Mouse (Mus musculus): ENCODE data around the gene Cyth4.

Cyth4 gene

DNA sequence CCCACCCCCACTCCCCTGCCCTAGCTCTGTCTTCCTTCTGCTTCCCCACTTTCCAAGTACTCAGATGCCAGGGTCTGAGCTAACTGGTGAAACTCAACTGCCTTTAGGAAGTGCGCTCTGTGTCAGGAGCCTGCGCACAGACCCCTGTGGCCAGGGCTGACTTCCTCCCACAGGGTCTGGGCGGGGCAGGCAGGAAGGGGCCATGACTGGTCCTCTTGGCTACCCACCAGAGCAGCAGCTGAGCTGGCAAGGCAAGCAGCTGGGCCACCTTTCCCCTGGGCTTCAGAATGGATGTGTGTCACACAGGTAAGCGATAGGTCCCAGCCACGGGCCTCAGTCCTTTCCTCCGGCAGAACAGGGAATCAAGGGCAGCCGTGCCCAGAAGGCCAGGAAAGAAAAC lies at the start of gene Cyth4:
Gene Cyth4 (plus strand): TSS at position 134 of the 400 bp plus-strand sequence.
- no peak for DNase-seq (ENCODE audit: low spot score in 2 of 2)

DNA sequence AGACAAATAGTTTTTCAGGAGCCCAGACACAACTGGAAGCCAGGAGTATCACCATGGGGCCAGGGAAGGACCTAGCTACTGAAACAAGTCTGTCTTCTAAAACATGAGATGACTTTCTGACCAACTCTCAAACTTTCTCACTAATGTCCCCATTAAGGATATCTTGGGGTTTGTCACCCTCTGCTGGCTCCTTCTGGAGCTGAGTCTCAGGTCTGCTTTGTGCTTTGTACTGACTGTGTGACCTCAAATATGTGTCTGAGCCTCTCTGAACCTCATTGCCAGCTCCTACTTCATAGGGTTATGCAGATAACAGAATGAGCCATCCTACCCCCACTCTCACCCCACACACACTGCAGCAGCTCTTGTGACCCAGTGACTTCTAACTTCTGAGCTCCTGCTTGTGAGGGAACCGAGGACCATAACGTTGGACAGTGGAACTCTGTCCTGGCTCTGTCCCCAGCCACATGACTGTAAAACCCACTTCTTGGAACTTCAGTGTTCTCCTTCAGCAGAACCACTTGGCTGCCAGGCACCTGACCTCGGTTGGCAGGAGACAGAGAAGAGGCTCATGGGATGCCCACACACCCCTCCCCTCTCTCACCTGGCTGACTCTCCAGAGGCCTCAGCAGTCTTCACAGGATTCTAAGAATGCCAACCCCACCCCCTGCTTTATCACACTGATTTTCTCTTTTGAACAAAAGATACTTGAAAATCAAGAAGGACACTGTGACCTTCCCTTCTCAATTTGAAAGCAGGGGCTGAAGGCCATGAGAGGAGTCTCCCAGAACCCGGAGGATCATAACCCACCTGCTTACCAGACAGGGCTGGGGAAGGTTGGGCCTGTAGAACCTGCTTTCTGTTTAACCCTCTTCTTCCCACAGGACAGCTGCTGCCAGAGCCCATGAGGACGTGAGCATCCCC lies 49.2 kb upstream of the Cyth4 start:
- DNase-seq (ENCODE audit: low spot score in 2 of 2): no peak

DNA sequence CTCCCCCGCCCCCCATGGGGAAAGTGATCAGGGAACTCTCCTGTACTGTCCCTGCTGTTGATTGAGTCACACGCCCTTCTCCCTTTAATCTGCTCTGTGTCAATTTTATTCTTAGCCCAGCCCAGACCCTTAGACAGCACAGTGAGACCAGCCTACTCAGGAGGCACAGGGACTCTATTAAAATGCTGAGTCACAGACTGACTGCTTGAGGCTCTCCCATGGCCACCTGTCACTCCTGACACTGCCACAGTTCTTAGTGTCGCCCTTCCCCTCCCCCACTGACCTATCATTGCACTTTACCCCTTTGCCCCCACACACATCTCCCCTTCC lies 48.5 kb upstream of the Cyth4 start:
- DNase-seq (ENCODE audit: low spot score in 2 of 2): no peak

GRCm38 (mm10) chr15:78548711-78549110 lies 48.1 kb upstream of the Cyth4 start:
- no peak for DNase-seq (ENCODE audit: low spot score in 2 of 2)

DNA sequence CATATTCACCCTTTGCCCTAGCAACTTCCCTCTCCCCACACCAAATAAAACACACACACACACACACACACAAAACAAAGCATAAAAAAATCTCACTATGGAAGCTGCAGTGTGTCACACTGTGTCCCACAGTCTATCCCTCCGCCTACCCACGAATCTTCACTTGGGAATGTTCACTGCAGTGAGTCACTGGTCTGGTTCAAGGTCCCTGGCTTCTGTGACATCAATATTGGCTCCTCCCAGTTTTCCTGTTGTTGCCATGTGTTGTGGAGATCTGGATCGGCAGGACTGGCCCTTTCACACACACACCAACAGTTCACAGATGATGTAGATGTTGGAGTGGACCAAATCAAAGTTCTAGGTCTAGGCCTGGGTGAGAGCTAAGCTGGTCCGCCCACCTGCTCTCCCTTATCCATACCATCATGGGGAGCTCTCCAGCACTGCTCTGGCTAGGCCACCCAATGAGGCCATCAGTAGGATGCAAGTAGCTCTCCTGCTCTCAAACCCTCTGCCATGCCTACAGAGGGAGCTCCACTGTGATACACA lies 47.6 kb upstream of the Cyth4 start:
- DNase-seq (ENCODE audit: low spot score in 2 of 2): no peak

GRCm38 (mm10) chr15:78554545-78555313 lies 42.1 kb upstream of the Cyth4 start:
- DNase-seq (ENCODE audit: low spot score in 2 of 2): no peak

DNA sequence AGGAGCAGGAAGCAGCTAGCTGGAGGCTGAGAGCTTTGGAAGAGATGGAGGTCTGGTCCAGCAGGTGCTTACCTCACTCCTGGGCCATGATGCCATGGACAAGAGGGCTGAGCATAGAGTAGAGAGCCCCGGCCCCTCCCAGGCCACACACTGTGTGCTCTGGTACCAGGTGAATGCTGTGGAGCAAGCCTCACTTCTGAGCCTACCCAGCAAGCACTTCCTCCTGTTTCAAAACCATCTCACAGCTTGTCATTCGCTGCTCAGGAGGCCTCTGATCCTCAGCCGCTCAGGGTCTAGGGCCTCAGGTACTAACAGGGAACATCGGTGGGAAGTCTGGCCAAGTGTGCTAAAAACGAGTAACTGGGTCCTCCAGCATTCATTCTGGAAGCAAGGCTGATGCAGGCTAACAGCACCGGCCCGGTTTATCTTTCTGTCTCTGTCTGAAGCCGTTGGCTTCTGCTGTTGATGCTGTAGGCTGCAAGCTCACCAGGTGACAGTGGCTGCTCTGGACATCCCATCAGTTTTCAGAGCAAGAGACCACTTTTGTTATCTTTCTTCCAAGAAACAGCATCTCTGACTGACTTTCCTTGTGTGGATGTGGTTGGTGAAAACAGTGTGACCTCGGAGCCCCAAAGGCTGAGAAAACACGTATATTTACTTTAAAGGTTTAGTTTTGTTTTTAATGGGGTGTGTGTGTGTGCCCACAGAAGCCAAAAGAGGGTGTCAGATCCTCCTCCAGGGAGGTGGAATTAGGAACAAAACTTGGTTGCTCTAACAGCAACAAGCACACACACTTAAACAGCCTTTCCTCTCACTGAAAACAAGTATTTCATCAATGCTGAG lies 38.9 kb upstream of the Cyth4 start:
- no peak for DNase-seq (ENCODE audit: low spot score in 2 of 2)

- no peak for DNase-seq (ENCODE audit: low spot score in 2 of 2)
Observed at GRCm38 (mm10) chr15:78559141-78559979, 37.5 kb upstream of the Cyth4 start.

GRCm38 (mm10) chr15:78563344-78563743 lies 33.5 kb upstream of the Cyth4 start:
- no peak for DNase-seq (ENCODE audit: low spot score in 2 of 2)

DNA sequence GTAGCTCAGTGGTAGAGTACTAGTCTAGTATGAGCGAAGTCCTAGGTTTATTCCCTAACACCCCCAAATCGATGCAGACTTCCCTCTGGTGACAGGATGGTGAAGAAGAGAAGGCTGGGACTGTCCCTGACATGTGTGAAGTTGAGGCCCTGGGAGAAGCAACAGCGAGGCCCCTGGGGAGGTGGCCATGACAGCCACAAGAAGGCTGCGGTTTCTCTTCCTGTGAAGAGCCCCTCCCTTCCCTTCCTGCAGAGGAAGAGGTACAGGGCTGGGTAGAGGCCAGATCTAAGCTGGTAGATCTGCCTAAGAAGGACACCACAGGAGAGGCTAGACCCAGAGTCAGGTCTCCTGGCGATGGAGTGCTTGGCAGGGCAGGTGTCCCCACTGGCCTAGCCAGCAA lies 32.9 kb upstream of the Cyth4 start:
- no peak for DNase-seq (ENCODE audit: low spot score in 2 of 2)

DNA sequence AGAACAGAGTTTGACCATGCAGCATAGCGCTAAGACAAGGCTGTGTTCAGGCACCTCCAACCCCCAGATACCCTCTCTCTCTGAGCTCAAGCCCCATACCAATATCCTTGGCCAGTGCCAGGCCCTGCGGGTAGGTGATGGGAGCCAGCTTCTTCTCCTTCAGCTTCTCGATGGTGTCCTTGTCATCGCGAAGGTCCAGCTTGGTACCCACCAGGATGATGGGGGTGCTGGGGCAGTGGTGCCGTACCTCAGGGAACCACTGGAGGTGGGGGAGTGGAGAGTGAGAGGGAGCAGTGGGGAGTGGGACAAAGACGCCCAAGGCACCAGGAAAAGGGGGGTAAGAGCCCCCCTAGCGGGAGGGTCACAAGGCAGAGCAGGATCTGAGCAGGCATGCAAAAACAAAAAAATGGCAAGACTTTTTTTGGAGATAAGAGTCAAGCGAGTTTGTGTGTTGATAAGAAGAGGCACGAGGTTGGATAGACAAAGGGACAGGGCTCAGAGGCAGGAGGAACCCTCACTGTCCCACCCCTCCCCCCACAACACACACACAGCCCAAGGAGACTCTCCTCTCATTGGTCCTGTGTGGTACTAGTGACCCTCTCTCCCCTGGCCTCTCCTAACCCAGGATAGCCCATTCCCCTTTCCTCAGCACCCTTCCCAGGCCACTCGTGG lies 31.9 kb upstream of the Cyth4 start:
- DNase-seq (ENCODE audit: low spot score in 2 of 2): no peak

GRCm38 (mm10) chr15:78567608-78568120 lies 29.2 kb upstream of the Cyth4 start:
- no peak for DNase-seq (ENCODE audit: low spot score in 2 of 2)

GRCm38 (mm10) chr15:78570170-78570569 lies 26.7 kb upstream of the Cyth4 start:
- DNase-seq (ENCODE audit: low spot score in 2 of 2): no peak

GRCm38 (mm10) chr15:78571554-78572269 lies 25.1 kb upstream of the Cyth4 start:
- DNase-seq (ENCODE audit: low spot score in 2 of 2): no peak

DNA sequence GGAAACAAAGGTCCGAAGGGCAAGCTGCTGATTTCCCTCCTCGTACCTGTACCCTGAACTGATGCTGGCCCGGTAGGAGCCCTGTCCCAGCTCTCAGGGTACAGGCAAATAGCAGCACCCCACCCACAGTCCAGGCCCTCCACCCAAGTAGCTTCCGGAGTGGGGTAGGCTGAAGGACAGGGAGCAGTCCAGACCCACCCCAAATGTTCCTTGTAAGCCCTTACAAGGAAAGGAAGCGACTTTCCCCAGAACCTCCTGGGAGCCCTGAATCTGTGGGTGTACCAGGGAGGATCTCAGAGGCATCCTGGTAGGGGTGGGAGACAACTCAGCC lies 24.6 kb upstream of the Cyth4 start:
- DNase-seq (ENCODE audit: low spot score in 2 of 2): no peak

DNA sequence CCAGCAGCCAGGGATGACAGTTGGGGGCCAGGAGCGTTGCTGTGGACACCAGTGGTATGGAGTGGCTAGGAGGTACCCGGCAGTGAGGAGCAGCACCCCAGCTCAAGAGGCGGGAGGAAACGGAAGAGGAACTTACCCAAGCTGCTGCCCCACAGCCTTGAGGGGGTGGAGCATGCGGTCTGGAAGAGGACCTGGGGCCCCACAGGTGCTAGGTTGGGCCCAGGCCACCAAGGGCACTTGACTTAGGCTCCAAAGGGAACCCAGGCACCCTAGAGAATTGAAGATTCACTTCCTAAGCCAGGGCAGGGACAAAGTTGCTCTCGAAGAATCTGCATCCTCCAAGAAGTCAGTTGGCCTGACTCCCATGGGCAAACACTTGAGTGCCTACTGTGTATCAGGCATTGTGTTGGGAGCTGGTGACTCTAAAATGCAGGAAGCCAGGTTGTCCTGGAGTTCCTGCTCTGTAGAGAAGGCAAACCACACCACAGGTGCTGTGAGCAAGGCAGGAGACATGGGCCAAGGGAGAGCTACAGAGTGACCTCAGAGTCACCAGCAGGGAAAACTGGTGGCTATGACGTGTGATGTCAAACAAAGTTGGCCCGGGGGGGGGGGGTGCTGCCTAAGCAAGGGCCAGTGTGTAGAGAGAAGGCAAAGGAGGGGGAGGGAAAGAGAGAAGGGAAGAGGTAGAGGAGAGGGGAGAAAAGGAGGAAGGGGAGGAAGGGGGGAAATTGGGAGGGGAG lies 24.0 kb upstream of the Cyth4 start, which contains the start of gene Rac2:
Gene Rac2 (minus strand): TSS at position 126 of the 740 bp plus-strand sequence.
- DNase-seq (ENCODE audit: low spot score in 2 of 2): no peak

DNA sequence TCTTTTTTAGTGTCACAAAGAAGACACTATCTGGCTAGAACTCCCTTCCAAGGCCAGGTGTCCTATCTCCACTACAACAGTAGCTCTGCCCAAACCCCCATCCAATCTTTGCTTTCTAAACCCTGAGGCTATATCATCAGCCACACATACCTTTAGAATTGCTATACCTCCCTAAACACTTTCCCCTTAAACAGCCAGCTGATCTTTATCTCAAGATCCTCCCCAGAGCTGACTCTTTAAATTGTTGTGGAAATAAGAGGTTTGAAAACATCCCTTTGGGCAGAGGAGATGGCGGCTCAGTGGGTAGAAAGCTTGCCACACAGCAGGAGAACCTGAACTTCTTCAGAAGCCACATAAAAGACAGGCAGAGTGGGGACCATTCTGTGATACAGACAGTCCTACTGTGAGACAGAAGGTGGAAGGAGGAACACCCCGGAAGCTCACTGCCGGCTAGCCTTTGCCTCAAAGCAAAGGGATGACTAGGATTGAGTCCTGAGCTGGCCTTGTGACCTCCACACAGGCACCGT lies 20.5 kb upstream of the Cyth4 start:
- no peak for DNase-seq (ENCODE audit: low spot score in 2 of 2)

DNA sequence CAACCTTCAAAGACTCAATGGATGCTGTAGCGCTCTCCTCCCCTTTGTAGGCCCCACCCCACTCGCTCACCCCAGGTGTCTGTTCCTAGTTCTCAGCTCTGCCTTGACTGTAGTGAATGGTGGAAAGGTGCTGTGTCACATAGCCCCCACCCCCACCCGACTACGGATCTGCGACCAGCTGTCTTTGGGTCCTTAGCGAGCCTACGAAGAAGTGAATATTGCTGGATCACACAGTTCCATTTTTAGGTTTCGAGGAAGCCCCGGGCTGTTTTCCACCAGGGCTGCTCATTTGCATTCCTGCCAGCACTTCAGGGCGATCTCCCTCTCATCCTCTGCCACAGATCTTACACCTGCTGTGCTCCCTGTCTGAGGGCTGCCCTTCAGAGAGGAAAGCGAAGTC lies 13.5 kb upstream of the Cyth4 start:
- no peak for DNase-seq (ENCODE audit: low spot score in 2 of 2)

DNA sequence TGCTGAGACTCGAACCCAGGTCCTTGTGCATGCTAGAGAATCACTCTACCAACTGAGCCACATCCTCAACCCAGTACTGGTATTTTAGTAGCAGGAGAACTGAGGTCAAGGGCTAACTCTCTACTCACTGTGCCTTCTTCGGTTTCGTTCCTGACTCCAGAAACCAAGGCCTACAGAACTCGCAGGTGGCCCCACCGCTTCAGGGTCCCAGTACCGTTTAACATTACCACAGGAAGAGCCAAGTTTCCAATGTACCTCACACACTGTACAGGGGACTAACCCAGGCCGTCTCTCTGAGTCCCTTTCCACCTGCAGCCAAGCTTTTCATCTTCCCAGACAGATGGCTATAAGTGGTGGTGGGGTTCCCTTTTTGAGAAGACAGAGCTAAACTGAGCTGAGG lies 11.4 kb upstream of the Cyth4 start:
- no peak for DNase-seq (ENCODE audit: low spot score in 2 of 2)

Data from frontal cortex, postnatal 25 days (tissue).